Mouse (Mus musculus) thymus, postnatal 10 days (tissue): ENCODE measurements around the gene Sgcb.

Source experiments
- DNase-seq, 2 experiments: peaks; one replicate each; pipeline ENCODE4 v3.0.0; 2021; ENCODE audit warnings: low spot score in 2 of 2

Gene Sgcb

GRCm38 (mm10) chr5:73647261-73647900 is at the start of gene Sgcb:
Sgcb (minus strand) TSS chr5:73647790.
- DNase-seq, result peak; percentile 80 to 86

DNA sequence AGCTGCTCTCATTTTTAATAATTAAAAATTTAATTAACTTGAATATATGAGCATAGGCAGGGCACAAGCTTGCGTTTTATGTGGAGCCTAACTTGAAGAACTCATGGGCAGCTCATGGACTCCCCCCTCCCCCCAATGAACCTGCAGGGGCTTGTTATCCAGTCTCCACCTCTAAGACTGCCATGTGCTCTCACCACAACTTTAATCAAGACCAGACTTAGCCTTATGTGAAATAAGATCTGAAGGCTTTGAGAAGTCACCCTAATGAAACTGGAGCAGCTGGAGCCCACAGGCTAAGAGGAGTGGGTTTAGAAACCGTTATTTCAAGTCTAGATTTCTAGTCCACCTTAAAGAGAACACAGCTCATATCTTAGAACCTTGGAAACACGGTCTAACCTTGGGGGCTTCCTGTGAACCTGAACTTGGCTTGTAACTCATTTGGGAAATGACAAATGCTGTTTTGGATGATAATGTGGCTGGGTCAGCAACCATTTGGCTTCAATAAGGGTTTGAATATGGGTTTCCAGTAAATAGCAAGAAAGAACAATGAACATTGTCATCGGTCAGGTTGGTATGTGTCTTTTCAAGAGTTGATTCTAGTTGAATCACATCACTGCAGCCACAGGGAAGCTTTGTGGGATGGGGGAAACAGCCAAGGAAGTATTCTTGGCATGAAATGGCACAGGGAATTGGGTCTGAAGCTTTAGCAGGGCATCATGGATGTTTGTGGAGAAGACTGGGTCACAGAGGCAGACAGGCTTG is 46.8 kb upstream of the Sgcb start:
- no peak for DNase-seq

DNA sequence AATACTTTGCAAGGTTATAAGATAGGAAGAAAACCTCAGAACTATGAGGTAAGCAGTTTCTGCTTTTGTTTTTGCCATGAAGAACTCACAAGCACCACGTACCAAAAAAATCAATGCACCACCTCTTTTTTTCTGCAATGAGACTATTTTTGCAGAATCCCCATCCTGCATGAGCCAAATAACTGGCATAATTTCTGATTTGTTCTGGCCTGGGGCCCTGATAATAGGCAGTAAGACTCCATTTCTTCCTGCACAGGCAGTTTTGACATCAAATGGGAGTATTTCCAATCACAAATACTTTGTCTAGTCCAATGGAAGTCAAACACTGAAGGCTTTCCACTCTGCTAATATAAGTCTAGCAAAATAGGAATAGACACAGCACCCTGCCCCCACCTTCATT is 46.2 kb upstream of the Sgcb start:
- no peak for DNase-seq

DNA sequence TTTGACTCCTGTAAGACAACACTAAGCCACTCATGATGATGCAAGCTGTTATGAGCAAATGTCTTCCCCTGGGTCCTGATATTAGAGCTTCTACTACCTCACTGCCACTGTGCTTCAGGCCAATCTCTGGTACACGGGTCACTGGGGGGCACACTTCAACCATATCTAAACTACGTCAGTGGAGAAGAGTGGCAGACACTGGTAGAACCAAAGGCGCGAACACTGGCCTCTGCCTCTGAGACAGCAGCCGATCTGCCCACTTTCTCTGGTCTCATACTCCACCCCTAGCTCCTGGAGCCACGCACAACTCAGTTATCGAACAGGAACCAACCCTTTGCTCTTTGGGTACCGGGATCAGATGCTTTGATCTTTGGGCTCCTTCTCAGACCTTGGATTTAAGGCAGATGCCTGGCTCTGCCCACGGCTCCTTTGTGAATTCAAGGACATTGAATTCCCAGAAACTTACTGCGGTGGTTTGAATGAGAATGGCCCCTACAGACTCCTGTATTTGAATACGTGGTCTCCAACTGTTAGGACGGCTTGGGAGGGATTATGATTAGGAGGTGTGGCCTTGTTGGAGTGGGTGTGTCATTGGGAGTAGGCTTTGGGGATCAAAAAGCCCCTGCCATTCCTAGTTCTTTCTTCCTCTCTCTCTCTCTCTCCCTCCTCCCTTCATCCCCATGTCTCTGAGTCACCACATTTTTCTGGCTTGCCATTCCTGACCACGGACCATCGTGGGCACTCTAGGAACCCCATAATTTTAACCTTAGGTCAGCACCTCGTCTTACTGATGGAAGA is 44.3 kb upstream of the Sgcb start:
- DNase-seq, result no peak

DNA sequence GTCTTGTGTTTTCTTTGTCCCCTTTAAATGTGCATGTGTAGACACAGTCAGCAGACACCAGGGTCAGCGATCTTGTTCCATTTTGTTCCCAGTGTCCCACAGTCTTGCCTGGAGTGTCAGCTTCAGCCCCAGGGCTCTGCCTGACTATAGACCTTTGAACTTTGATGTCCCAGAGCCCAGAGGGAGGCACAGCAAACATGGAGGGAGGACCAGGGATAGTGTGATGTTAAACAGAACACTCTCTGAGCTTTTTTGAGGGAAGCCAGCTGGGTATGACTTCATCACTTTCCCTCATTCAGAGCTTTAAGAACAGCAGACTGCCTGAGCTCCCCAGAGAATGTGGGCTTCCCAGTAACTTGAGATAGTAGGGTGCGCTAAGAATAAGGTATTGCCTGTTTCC is 42.6 kb upstream of the Sgcb start:
- no peak for DNase-seq

DNA sequence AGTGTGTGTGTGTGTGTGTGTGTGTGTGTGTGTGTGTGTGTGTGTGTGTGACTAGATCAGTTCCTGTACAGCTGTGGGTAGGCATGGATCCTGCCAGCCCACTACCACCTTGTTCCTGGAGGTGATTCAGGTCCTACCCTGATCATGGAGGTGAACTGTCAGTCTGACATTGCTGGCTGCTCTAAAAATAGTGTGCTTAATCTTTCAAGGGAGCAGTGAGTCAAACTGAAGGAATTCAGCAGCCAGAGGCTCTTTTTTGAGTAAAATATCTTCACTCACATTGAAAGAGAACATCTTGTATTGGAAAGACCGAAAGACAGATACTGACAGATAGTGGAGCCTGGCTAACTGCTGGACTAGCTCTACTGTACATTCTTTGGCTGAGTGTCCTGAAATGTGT is 41.0 kb upstream of the Sgcb start:
- DNase-seq, result no peak

GRCm38 (mm10) chr5:73686149-73686548 is 38.6 kb upstream of the Sgcb start:
- DNase-seq, result no peak

- no peak for DNase-seq
Observed at GRCm38 (mm10) chr5:73683706-73684409, 36.3 kb upstream of the Sgcb start.

DNA sequence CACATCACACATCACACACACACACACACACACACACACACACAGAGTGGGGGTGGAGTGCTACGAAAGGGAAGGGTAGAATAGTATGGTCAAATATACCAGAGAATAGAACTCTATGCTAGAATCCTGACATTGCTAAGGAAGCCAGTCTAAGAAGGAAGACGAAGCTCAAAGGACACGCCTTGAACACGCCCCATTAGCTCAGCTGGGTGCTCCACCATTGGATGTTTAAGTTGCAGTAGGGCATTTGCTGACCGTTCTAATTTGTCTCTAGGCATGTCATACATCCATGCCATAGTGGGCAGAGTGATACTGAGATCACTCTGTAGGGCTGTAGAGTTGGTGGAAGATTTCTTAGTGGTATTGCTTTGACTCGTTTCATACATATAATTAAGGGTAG is 35.6 kb upstream of the Sgcb start:
- no peak for DNase-seq

GRCm38 (mm10) chr5:73676626-73677025 is 29.0 kb upstream of the Sgcb start:
- no peak for DNase-seq

GRCm38 (mm10) chr5:73675604-73676003 is 28.0 kb upstream of the Sgcb start:
- DNase-seq, result no peak

DNA sequence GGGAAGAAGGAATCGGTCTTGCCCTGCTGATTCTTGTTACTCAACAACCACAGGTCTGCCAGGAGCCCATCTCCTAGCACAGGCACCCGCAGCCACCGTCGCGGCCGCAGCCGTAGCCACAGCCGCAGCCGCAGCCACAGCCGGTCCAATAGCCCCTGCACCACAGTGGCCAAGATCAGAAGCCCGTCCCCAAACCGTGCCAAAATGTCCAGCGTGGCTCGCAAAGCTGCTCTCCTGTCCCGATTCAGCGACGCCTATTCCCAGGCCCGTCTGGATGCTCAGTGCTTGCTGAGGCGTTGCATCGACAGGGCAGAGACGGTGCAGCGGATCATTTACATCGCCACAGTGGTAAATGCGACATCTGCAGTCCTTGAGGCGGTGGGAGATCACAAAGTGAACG is 21.8 kb upstream of the Sgcb start:
- DNase-seq, result no peak

- no peak for DNase-seq
Observed at GRCm38 (mm10) chr5:73667877-73668276, 20.3 kb upstream of the Sgcb start.

- no peak for DNase-seq
Observed at GRCm38 (mm10) chr5:73666695-73667094, 19.1 kb upstream of the Sgcb start.

- DNase-seq, result no peak
Observed at GRCm38 (mm10) chr5:73651855-73652201, 4.2 kb upstream of the Sgcb start.

DNA sequence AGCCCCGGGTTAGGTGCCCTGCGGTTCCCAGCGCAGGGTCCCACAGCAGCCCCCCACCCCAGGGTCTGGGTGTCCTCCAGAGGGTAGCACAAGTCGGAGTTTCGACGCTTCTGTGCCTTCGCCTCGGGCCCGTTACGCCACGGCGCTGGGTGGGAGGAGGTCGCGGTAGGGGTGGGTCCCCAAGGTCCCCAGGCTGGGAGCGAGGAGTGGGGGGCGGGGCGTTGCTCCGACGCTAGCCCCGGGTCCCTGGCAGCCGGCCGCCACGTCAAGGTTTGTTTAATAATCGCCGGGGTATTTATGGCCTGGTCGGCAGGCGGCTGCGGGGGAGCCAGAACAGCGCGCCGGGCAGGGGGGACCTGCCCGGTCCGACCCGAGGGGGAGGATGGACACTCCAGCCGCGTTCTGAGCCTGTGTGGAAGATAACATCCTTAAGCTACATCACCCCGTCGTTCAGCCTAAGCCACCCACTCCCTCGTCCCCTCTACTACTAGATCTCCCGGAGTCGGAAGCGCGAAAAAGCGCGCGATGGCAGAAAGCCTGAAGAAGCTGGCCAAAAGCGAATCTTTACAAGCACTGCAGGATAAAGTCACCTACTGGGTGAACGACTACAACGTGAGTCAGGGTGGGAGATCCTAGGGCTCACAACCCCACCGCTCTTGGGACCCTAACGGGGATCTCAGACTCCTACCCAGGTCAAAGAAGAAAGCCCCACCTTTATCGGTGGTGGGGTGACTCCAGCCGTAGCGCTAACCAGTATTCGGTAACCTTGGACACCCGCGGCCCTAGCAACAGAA is 3.7 kb upstream of the Sgcb start, which contains the start of gene Spata18:
Spata18 (plus strand) TSS at position 319 of the 794 bp plus-strand sequence.
- no peak for DNase-seq

- no peak for DNase-seq
Observed at GRCm38 (mm10) chr5:73650365-73650964, 2.9 kb upstream of the Sgcb start.

DNA sequence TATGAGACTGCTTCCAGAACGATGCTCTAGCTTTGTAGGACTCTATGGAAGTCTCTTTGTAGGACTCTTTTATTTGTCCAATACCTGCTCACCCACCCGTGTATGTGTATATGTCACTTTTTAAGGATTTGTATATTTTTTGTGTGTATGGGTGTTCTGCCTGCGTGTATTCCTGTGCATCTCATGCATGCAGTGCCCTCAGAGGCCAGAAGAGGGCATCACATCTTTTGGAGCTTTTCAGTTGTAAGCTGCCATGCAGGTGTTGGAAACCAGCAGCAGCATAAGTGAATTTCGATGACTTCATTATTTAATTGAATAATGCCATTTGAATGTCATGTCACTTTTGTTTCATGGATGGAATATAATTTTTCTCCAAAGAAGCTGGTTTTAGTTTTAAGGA is 5.5 kb downstream of the Sgcb start:
- DNase-seq, result peak in 1 of 2 experiments; percentile 48

GRCm38 (mm10) chr5:73641058-73641457 is 6.5 kb downstream of the Sgcb start:
- no peak for DNase-seq

DNA sequence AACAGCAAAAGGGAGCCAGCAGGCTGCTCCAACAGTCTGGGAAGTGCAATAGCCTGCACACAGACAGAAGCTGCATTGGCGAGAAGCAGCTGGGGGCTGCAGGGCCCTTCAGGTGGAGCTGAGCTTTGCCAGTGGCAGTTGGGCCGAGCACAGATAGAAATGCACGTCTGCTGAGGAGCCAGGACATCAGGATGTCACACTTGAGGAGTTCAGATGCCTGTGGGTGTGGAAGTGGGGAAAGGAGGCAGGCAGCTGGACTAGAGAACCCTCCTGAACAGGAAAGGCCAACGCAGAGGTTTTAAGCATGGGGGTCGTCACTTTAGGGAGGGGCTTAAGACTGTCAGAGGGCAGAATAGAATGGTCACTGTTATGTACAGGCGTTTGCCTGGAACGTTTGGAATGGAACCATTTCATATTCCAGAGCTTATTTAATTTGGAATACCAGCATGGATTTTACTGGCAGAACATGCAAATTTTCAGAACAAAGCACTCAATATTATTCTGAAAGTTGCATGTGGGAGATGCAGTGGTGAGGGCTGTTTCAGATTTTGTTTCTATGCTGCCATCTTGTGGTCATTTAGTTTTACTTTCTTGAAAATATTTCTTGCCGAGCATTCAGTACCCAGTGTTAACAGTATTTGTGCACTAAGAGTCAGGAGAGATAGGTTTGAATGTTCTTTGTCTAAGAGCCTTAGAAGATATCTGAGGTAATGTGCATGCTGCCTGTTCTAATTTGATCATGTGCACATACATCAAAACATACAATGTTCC is 10.1 kb downstream of the Sgcb start:
- peak in 1 of 2 experiments; percentile 35 for DNase-seq
